Mouse (Mus musculus) right cerebral cortex, adult 18-20 months (tissue): Measurements from ENCODE around the gene Nrf1.

ENCODE experiments used
- DNase-seq: peaks from one replicate; pipeline ENCODE4 v3.0.0; 2022; ENCODE audit warnings: mixed read lengths

Nrf1 gene

DNA sequence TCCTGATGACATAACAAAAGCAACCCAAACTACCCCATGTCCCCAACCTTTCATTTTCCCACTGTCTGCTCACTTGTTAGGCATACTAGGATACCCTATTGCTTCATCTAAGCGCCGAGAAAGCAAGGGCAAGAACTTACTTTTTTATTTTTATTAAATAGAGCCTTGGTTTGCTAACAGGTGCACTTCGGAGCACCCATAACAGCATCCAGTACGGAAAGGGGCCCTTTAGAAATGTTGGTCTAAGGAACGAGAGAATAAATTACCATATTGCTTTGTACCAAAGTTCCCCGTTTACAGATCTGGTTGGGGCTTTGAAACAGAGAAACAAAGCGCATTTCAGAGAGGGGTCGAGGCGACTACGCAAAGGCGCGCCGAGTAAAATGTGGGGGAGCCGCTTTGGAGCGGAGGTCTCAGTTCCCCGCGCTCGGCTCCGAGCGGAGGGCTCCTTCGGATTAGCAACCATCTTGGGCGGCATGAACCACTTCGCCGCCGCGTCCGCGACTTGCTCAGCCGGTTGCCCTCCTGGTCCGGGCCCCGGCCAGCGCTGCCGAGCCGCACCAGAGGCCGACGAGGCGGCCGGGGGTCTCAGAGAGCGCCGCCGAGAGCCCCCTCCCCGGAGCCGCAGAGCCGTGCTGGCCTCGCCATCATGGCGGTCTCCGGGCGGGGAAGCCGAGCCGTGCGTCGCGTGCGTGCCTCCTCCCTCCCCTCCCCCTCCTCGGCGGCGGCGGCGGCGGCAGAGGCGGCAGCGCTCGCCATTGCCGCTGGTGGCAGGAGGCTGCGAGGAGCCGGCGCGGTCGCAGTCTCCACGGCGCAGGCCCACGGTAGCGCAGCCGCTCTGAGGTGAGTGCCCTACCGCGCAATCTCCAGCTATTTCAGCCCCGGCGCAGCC is at the start of gene Nrf1:
TSS of gene Nrf1 (plus strand) at position 718 of the 892 bp plus-strand sequence.
- peak; percentile 94 for DNase-seq

DNA sequence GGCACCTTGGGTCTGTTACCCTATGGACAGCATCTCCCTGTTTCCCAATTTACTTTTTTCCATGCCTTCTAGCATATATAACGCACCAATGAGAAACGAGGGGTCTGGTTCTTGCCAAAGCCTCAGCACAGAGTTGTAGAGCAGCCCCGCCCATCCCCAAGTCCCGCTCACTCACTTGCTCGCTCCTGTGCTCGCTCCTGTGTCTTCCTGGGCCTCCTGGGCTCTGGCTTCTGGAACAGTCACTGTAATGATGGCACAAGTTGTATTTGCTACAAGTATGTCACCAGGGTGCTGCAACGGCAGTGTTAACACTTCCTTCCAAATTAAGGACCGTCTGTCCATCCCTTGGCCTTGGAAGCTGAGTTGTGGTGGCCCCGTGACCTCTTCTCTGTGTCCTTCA is 49.6 kb upstream of the Nrf1 start:
- no peak for DNase-seq

DNA sequence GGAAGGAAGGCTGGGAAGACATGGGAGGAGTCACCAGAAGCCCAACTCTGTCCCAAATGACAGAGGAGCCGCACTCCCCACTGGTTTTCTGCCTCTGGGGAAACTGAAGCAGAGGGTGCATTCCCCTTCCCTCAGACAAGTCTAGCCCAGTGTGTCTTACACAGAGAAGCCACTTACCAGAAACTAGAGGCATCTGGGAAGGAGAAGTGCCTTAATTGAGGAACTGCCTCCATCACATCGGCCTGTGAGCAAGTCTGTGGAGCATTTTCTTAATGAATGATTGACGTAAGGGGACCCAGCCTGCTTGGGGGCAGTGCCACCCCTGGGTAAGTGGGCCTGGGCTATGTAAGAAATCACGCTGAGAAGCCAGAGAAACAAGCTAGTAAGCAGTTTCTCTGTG is 49.0 kb upstream of the Nrf1 start:
- no peak for DNase-seq

DNA sequence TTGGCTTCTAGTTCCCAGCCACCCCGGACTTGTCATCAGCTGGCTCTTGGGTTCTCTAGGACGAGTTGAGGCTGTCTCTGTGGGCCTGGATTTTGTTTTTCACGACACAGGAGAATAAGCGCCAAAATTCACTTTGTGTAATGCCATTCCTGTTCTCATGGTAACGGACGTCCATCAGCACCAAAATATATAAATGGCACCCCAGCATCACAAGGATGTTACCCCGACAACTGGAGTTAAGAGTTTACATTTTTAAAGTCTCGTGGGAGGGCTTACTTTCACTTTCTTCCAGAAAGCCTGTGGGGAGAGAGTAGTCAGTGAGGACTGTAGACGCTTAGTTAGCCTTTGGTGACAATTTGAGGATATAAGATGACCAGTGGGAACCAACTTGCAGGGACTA is 45.2 kb upstream of the Nrf1 start:
- peak; percentile 5 for DNase-seq

DNA sequence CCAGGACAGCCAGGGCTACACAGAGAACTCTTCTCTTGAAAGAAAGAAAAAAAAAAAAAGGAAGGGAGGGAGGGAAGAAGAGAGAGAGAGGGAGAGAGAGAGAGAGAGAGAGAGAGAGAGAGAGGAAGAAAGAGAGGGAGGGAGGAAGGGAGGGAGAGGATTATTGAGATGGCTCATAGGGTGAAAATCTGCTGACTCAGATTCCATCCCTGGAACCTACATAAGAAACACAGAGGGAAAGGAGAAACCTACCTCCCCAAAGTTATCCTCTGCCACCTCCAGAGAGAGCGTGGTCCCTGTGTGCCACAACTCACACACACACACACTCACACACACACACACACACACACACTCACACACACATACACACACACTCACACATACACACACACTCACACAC is 41.9 kb upstream of the Nrf1 start:
- no peak for DNase-seq

DNA sequence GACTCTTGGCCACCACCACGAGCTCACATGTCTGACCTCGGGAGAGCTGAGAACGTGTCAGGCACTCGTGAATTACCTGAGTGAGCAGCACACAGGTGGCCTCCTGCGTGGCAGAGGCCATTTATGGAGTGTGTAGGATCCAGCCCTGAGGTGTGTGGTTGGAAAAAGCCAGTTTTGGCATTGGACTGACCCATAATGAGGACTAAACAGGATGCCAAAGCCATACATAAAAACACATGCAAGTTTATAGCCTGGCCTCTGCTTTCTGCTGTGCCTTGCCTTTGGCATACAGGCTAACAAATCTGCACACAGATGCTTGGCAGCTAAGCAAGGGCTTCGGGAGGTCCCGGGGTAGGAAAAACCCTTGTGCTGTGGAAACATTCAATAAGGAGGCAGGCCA is 38.6 kb upstream of the Nrf1 start:
- no peak for DNase-seq

DNA sequence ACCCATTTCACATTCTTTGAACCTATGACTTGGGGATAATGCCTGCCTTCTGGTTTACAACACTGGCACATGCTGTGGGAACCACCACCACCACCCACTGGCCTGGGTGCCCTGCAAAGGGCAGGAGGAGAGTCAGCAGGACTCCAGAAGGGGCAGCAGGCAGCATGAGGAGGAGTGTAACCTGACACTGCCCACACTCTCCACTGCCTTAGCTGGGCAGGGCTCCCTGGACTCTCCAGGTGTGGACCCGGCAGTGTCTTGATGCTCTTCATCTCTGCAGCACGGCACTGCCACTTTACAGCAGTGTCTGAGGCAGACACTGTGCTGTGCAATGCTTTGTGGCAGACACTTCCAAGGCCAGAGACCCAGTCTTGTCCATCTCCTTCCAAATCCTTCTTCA is 34.3 kb upstream of the Nrf1 start:
- no peak for DNase-seq

DNA sequence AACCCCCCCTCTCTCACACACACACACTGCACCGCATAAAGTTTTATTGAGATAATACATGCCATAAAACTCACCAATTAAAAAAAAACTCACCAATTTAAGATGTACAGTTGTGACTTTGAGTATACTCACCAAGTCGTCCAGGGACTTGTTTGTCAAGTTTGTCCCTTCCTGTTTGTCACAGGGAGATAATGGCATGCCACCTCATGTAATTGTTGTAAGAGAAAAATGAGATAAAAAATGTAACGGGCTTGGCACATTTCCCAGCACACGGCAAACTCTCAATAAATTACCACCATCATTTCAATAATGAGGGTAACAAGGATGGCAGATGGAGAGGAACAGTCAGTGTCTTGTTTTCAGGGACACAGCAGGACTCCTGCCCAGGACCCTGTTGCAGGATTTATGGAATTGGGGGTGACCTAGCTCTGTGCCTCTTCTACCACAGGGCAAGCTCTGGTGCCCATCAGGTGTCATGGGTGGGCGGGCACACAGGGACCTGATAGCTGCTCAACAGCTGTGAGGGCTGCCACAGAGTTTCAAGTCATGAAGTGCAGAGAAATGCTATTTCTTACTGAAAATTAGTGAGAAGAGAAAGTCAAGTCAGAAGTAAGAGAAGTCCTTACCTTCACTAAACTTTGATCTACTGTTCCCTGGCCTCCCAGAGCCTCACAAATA is 33.5 kb upstream of the Nrf1 start:
- no peak for DNase-seq

DNA sequence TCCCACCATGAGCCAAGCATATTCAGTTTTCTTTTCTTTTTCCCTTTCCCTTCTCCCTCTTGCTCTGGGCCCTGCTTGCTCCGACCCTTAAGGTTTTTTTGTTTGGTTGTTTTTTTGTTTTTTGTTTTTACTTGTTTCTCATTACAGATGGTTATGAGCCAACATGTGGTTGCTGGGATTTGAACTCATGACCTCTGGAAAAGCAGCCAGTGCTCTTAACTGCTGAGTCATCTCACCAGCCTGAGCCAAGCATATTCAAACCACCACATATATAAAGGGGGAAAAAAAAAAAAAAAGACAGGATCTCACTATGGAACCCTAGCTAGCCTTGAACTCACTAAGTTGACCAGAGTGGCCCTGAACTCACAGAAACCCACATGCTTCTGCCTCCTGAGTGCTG is 26.5 kb upstream of the Nrf1 start:
- no peak for DNase-seq

DNA sequence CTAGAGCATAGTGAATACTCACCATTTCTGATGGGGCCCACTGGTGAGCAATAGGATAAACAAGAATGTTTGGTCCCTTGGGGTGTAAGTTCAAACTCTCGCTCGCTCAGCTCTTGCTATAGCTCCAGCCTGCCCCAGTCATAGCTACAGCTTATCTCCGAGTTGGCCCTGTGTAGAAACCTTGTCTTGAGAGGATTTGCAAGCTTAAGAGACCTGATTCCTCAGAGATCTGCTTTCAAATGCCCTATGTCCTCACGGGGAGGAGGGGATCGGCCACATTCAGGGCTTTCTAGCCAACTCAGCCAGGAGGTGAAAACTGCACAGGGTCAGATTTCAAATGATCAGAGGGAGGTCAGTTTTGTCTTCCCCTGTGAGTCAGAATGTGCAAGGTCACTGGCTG is 26.1 kb upstream of the Nrf1 start:
- no peak for DNase-seq

DNA sequence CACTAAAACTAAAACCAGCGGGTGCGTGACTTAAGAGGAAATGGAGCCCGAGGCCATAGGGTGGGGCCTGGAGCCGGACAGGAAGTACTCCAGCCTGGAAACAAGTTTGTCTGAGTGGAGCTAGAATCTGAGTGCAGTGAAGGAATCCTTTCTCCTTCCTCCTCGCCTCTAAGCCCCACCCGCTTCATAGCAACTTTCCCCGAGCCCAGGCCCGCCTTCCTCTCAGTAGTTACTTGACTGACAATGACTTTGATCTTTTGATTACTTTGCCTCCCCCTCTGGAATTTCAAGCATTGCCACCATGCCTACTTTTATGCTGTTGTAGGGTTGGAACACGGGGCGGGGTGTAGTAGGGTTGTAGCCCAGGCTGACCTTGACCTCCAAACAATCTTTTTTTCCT is 21.0 kb upstream of the Nrf1 start:
- DNase-seq, result no peak

DNA sequence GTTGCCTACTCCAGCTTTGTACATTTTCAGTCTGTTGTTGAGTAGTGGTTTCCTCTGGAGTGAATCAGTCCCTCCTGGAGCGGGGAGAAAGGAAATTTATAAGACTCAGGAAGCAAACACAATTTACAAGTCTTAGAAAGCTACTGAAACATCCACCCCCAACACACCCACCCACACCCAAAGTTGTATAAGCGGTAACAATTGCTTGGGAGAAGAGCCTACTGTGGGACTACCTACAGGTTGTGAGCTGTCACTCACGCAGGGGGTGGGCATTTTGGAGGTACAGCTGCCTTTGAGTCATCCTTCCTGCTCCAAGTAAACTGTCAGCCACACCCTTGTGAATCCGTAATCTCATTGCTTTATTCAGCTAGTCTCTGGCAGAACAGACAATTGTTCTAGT is 19.4 kb upstream of the Nrf1 start:
- DNase-seq, result peak; percentile 37

DNA sequence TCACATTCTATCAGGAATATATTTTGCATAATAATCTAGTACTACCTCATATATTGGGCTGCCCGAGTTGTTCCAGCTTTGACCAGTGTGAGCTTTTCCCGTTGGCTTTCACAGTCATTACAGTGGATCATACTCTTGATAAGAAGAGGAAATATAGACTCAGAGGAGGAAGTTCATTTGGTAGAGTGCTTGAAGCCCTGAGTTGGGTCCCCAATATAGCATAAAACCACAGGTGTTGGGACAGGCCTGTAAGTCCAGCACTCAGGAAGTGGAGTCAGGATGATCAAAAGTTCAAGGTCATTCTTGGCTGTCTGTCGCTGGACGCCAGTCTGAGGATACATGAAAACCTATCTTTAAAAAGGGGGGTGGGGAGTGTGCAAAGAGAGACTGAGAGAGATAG is 12.7 kb upstream of the Nrf1 start:
- no peak for DNase-seq

DNA sequence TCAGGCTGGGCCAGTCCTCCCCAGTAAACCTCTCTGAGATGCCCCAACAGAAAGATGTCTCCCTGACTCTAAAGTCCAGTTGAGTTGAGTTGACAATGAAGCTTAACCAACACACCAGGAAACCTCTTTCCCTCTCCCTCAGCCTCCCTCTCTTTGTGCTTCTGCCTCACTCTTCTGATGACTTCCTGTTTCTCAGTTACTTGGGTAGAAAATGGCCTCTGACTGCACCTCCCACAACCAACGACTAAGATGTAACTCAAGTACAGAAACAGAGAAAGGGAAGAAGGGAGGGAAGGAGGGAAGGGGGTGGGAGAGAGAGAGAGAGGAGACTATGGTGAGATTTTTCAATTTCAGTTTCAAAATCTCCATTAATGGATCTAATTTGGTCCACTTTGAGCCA is 6.3 kb upstream of the Nrf1 start:
- DNase-seq, result no peak

DNA sequence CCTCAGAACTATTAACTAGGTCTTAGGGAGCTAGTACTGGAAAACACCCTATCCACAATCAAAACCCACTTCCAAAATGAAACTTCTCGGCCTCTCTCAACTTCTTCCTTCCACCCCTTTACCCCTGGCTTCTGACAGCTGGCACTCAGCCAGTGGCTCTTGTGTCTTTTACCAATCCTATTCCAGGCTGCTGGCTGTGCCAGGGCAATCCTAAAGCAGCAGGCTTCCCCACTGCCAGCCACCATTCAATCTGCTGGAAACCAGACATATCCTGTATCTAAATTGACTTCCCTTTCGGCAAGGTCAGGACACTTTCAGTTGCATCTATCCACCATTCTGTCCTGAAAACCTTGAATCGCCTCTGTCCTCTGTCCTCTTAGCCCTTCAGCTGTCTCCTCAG is 5.3 kb upstream of the Nrf1 start:
- no peak for DNase-seq

DNA sequence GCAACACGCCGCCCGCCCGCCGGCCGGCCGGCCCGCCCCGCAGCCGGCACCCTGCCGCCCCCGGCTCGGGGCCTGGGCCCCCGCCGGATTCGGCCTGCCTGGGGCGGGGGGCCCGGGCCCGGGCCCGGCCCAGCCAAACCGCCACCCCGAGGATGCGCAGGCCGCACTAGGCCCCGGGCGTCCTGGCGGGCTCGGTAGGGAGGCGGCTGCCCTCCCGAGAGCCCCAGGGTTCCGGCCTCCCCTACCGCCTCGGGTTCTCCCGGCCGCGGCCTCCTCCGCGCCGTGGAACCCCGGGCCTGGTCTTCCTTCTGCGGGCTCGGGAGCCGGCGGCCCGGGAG is 344 bp downstream of the Nrf1 start:
- DNase-seq, result no peak

DNA sequence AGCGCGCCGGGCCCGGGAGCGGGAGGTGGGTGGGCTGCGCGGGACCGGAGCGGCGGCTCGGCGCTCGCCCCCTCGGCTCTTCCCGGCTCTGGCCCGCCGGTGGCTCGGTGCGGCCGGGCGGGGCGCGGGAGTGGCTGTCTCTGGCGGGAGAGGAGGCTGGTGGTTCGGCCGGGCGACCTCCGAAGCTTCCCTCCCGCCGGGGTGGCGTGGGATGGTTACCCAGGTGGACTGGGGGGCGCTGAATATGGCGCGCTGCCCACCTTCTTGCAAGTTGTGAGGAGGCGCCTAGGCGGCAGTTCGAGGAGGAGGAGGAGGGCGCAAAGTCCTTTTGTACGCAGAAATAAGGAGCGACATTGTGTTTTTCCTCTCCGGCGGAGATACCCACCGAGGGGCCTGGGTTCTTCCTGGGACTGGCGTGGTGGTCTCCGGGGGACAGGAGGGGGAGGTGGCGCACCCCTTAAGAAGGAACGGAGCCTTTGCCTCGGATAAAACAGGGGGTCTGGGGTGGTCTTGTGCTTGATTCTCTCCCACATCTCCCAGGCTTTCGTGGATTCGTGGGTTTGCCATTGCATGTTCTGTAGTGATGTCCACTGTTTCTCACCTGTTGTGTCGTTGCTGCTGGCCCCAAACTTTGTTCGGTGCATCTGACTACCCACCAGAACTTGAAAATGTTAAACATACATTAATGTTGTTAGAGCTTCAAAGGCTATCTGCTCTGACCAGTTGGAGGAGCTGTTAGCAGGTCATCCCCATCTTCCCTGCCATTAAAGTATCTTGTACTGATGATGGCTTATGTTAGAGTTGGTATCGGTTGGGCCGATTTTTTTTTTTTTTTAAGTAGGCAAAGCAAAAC is 939 bp downstream of the Nrf1 start:
- peak; percentile 56 for DNase-seq

DNA sequence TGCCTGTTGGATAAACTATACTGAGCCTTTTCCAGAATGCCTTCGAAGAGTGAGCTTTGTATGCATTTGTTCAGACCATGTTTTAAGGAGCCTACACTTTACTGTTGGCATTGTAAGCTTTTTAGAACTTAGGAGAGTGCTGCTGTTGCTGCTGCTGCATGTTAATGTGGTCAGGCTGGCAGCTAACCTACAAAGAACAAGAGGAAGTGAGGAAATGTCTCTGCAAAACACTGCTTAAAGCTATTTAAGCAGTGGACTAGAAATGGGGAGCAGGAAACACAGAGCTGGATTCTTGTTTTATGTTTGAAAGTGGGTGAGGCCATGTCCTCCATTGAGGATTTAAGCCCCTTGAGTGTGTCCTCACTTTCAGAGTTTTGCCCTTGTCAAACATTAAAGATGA is 5.3 kb downstream of the Nrf1 start:
- DNase-seq, result no peak

DNA sequence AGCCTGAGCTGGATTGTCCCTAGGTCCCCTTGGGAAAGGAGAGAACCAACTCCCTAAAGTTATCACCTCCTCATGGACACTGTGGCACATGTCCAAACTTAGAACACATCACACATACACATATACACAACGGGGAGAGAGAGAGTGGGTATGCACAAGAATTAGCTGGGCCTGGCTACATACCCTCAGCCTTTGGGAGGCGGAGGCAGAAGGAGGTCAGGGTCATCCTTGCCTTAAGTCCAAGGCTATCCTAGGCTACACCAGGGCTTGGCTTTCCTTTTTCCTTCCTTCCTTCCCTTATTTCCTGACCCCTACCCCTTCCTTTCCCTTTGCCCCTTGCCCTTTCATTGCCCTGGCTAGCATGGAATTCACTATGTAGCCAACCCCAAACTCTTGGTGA is 14.8 kb downstream of the Nrf1 start:
- DNase-seq, result no peak

DNA sequence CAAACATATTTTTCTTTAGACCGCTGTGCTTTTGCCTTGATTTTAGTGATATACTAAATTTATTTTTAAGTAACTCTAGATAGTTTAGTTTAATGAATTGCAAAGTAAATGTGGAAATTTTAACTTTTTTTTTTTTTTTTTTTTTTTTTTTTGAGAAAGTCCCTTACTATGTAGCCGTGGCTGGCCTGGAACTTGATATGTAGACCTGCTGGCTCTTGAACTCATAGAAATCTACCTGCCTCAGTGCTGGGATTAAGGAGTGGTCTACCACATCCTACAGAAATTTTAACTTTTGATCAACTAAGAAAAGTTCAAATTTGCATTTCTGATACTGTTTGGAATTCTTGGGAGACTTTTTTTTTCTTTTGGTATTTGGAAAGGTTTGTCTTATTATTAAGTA is 17.6 kb downstream of the Nrf1 start:
- no peak for DNase-seq

DNA sequence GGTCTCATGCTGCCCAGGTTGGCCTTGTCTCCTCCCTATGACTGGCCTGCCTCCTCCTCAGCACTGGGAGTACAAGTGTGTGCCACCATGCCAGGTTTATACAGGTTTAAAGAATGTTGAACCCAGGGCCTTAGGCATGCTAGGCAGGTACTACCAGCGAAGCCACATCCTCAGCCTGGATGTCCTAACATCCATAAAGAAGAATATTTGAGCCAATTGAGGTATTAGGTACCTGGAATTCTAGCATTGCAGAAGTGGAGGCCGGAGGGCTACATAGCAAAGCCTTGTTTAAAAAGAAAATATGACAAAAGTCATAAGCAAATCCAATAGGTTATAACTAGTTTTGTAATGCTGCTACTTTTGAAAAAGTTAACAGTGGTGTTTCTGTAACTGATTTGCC is 19.0 kb downstream of the Nrf1 start:
- DNase-seq, result no peak

DNA sequence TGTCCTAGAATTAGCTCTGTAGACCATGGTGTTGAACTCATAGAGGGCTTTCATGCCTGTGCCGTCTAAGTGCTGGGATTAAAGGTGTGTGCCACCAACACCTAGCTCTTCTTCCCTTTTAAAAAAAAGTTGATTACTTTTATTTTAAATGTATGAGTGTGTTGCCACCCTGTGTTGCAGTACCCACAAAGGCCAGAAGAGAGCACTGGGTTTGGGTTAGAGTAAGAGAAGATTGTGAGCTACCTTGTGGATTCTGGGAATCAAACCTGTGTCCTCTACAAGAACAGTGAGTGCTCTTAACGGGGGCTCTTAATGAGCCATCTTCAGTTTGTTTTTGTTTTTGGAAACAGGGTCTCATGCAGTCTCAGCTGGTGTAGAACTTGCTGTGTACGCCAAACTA is 24.7 kb downstream of the Nrf1 start:
- no peak for DNase-seq

DNA sequence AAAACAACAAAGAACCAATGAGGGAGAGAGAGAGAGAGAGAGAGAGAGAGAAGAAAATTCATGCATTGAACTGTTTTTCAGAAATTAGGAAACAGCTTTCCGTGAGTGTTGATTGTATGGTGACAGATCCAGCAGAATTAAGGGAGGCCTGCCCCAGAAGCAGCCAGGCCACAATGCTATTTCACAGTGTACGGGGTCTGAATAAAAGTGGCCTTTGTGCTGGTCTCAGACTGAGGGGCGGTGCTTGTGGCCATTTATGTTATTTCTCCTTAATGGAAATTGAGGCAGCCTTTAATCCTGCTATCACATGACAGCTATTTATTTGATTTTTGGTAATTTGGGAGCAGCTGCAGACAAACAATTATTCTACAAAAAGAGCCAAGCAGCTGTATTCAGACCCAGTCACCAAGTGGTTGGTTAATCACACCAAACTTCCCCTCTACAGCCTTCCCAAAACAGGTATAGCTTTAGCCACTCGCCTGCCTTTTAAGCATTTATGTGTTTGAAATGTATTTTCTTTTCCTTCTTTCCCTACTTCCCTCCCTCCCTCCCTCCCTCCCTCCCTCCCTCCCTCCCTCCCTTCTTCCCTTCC is 31.2 kb downstream of the Nrf1 start:
- DNase-seq, result no peak
